Mouse (Mus musculus) heart, postnatal 14 days (tissue): ENCODE measurements at regions not wholly inside any gene's neighbourhood (a gene's known extent, or its start where the extent isn't known, plus 50 kb on each side); places are given as distances from the start of the nearest gene placed in this dataset.

ENCODE experiments used
- DNase-seq, 2 experiments: peaks; one replicate each; pipeline ENCODE4 v3.0.0; 2021 to 2022
- intact Hi-C: fragments of 180-260 bp; cut with DNase I; formaldehyde crosslinking; loops from one replicate; pipeline ENCODE4 v1.15.1; 2025

GRCm38 (mm10) chr10:122199791-122200190 is 102.6 kb upstream of the Rxylt1 start:
- intact Hi-C loops, result no loop called here

DNA sequence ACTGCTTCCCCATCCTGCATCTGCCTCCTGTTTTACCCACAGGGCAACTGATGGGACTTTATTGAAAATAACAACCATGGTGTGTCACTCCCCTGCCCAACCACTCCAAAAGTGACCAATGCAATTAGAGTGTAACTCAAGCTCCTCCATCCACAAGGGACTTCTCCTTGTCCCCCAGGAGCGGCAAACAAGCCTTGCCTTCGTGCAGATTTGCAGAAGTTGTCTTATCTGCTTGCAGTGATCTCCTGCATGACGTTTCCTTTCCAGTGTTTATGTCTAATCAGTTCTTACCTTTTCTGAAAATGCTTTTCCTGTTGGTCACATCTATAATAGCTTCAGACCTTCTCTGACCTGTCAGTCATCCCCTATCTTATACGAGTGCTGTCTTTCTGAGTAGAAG is 100.5 kb upstream of the Rxylt1 start:
- DNase-seq, result no peak
- intact Hi-C loops, result no loop called here

More at GRCm38 (mm10) chr10:122199791-122200190, 102.6 kb upstream of the Rxylt1 start:
- DNase-seq, result no peak

DNA sequence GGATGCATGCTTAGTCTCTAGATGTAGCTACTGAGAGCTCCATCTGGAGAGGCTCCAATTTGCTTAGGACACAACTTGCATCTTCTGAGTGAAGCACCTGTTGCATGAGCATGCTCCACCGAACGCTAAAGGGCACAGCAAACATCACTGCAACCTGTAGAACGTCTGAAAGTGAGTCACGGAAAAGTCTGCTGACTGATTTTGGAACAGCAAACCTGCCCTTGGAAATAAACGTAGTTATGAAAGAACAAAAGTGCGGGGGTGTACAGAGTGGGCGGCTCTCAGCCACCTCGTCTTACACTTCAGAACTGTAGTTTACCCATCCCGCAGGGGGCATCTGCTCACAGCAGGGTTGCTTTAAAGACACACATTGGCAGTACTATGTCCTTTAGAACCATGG is 97.0 kb upstream of the Rxylt1 start:
- no peak for DNase-seq
- intact Hi-C loops, result no loop called here

GRCm38 (mm10) chr10:122193343-122193742 is 96.2 kb upstream of the Rxylt1 start:
- intact Hi-C loops, result no loop called here
- no peak for DNase-seq

GRCm38 (mm10) chr10:122185152-122185745 is 88.1 kb upstream of the Rxylt1 start:
- no peak for DNase-seq
- intact Hi-C loops, result loop anchor here (5.0 kb wide), 1 partner anchor 262 kb away; the partner anchor contains the start of gene Avpr1a

GRCm38 (mm10) chr10:122183025-122183424 is 85.9 kb upstream of the Rxylt1 start:
- intact Hi-C loops, result loop anchor here (1.0 kb wide), 1 partner anchor 346 kb away; no protein-coding TSS in a partner anchor
- peak; percentile 37 to 57 for DNase-seq

- DNase-seq, result no peak
- intact Hi-C loops, result no loop called here
Observed at GRCm38 (mm10) chr10:122149038-122149437, 51.9 kb upstream of the Rxylt1 start.

DNA sequence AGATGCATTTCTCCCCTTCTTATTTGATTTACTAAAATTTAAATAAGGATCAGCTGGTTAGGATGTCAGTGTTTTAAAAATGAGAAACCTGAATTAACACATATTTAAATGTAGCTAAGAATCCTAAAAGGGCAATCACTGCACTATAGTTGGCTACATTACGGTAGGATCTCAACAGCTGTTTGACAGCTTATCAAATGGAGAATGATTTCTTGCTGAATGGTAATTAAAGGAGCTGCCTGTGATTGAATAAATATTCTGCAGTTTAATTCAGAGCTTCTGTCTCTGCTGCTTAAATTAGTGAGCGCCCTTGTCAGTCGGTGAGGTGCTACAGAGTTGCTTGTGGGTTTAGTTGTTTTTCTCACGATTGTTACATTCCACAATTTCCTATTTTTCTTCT is 51.4 kb upstream of the Rxylt1 start:
- no peak for DNase-seq

More for the DNA sequence above, 51.4 kb upstream of the Rxylt1 start:
- intact Hi-C loops, result no loop called here
